Mouse (Mus musculus): ENCODE data around the gene Dnajb7.

Gene Dnajb7

DNA sequence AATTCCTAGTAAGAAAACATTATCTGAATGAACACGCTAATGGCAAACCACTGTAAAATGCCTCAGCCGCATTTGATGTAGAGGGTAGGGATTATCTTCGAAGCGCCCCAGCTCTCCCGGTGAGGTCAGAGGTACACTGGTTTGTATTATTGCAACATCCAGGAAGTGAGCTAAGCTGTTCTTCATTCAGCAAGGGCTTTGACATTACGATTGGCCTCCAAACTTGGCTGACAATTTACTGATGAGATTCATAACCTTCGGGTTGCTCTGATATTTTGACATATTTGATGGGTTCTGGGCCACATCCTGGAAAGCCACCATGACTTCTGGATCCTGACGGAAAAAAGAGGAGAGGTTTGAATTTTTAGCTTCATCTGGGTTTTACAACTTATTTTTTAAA is 42.9 kb downstream of the Dnajb7 start:
- DNase-seq (ENCODE audit: low spot score in 2 of 2) = no peak

GRCm38 (mm10) chr15:81364271-81364670 is 43.8 kb downstream of the Dnajb7 start:
- no peak for DNase-seq (ENCODE audit: low spot score in 2 of 2)

DNA sequence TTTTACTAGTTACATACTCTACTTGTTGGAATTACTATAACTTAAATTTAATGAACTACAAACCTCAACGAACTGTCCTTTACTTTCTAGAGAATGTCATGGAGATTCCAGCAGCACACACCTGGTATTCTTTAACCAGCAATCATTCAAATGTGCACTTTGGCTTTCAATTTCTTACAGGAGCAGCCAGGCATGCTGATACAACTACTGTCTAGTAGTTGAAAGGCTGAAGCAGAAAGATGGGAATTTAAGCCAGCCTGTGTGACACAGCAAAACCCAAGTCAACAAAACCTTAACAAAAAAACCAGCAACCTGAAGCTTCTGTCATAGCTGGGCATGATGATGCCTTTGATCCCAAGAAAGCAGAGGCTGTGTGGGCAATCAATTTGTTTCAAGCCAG is 45.6 kb downstream of the Dnajb7 start:
- no peak for DNase-seq (ENCODE audit: low spot score in 2 of 2)

GRCm38 (mm10) chr15:81361417-81362015 is 46.6 kb downstream of the Dnajb7 start:
- no peak for DNase-seq (ENCODE audit: low spot score in 2 of 2)

GRCm38 (mm10) chr15:81361022-81361404 is 47.1 kb downstream of the Dnajb7 start:
- no peak for DNase-seq (ENCODE audit: low spot score in 2 of 2)

- peak; percentile 90 to 91 for DNase-seq (ENCODE audit: low spot score in 2 of 2)
These were observed 47.6 kb downstream of the Dnajb7 start, which contains the start of gene Slc25a17 for GRCm38 (mm10) chr15:81360345-81361021. Gene Slc25a17, minus strand, starts transcription at chr15:81360812.

- DNase-seq (ENCODE audit: low spot score in 2 of 2) = no peak
These were observed 48.7 kb downstream of the Dnajb7 start for GRCm38 (mm10) chr15:81359421-81359820.

GRCm38 (mm10) chr15:81358943-81359342 is 49.2 kb downstream of the Dnajb7 start:
- no peak for DNase-seq (ENCODE audit: low spot score in 2 of 2)

- DNase-seq (ENCODE audit: low spot score in 2 of 2) = no peak
These were observed 51.2 kb downstream of the Dnajb7 start for GRCm38 (mm10) chr15:81356946-81357345.
